Mouse (Mus musculus): ENCODE results near the gene Maml3. TPM values are rescaled to one million over a fixed set of nuclear protein-coding genes. Genes with fewer than 3 reads are reported as not detected.

Maml3 gene
- polyA plus RNA-seq, 1 experiment from 2014 or later: 8.0 TPM

DNA sequence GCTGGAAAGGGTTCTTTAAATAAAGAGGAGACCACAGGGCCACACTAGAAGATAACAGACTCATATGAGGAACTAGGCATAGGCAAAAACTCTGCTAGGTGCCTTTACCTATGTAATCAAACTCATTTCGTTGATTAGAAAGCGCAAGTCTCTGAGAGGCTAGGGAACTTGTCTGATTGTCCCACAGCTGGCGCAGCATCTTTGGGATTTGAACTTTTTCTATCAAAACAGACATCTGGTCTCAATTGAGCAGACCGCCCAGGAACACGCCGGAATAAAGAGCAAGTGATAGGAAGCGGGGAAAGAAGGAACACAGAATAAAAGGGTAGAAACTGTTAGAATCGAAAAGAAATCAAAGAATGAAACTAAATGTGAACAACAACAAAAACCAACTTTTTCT is 401.4 kb downstream of the Maml3 start:
- no peak for ATAC-seq (ENCODE audit: low FRiP score)
- H3K36me3 ChIP-seq (replicated peaks; ENCODE audit: control insufficient read depth, insufficient read depth): no peaks in the 10 kb centered on the region
- H3K4me3 ChIP-seq (replicated peaks; ENCODE audit: low read length): no peak overlapping the region
- H3K27me3 ChIP-seq (ENCODE audit: control insufficient read depth, insufficient read depth, low read length): no peaks in the 10 kb centered on the region
- WGBS: 90% methylated on average over 8 of the region's 8 CpGs
- no peak overlapping the region for H3K4me2 ChIP-seq (replicated peaks)
- H3K27ac ChIP-seq: peak overlapping the region; percentile 96
- no peak for DNase-seq (ENCODE audit: low spot score)
- H3K9me3 ChIP-seq (ENCODE audit: control insufficient read depth, low read length): no peaks in the 10 kb centered on the region
- no peak overlapping the region for H3K9ac ChIP-seq
- H3K4me1 ChIP-seq (replicated peaks; ENCODE audit: control insufficient read depth, insufficient read depth, low read length): peaks cover 40% of the 10 kb centered on the region

DNA sequence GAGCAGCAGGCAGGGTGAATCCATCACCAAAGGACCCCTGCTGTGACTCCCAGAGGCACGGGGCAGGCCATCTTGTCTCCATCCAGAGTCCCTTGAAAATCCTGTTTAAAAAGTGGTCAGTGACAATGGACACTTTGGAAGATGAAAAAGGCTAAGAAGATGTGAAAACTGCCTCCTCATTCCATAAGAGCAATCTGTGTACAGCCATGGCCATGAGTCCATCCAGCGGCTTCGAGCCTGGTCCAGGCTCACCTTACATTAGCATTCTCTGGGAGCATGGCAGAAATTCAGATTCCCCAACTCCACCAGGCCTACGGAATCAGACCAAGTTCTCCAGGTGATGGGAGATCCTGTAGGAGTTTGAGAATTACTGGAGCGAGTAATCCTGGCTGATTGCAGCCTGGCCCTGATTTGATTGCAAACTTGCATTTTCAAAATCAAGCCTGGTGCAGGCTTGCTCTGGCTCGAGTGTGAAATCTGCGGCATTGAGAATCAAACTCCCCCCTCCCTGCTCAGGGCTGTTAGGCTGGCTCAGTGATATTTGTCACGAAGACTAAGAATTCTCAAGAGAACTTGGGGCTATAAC is 402.1 kb downstream of the Maml3 start:
- 0 out of 2 replicates have a peak overlapping the region, but pooled peaks have one; percentile 51 for H3K9ac ChIP-seq
- H3K36me3 ChIP-seq (replicated peaks; ENCODE audit: control insufficient read depth, insufficient read depth): no peaks in the 10 kb centered on the region
- H3K4me2 ChIP-seq (replicated peaks): no peak overlapping the region
- peak overlapping the region; percentile 96 for H3K27ac ChIP-seq
- ATAC-seq (ENCODE audit: low FRiP score) (no peak), DNase-seq (ENCODE audit: low spot score) (no peak)
- WGBS: 54% methylated on average over 8 of the region's 8 CpGs
- H3K9me3 ChIP-seq (ENCODE audit: control insufficient read depth, low read length): no peaks in the 10 kb centered on the region
- no peaks in the 10 kb centered on the region for H3K27me3 ChIP-seq (ENCODE audit: control insufficient read depth, insufficient read depth, low read length)
- H3K4me3 ChIP-seq (replicated peaks; ENCODE audit: low read length): no peak overlapping the region
- H3K4me1 ChIP-seq (replicated peaks; ENCODE audit: control insufficient read depth, insufficient read depth, low read length): peaks cover 36% of the 10 kb centered on the region

DNA sequence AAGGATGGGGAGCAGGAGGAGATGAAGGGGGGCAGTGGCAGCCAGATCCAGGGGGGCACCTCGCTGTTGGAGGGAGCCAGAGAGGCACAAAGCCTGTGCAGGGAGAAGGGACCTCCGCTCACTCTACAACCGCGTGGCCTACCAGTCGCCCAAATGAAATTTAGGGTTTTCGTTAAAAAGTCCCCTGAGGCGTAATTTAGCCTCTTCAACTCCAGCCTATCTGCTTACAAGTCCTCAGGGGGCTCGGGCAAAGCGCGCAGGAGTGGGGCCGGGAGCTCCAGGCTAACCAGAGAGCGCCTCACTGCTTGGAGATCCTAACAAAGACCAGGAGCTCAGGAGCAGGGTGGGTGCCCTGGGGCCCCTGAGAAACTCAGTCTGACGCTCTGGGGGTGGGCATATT is 402.9 kb downstream of the Maml3 start:
- WGBS: 2% methylated on average over 13 of the region's 13 CpGs
- peak overlapping the region; percentile 55 for H3K4me2 ChIP-seq (replicated peaks)
- H3K27me3 ChIP-seq (ENCODE audit: control insufficient read depth, insufficient read depth, low read length): no peaks in the 10 kb centered on the region
- H3K4me1 ChIP-seq (replicated peaks; ENCODE audit: control insufficient read depth, insufficient read depth, low read length): peaks cover 36% of the 10 kb centered on the region
- peak overlapping the region; percentile 9 for H3K4me3 ChIP-seq (replicated peaks; ENCODE audit: low read length)
- H3K9me3 ChIP-seq (ENCODE audit: control insufficient read depth, low read length): no peaks in the 10 kb centered on the region
- H3K9ac ChIP-seq: peak overlapping the region; percentile 51
- peak; percentile 74 for ATAC-seq (ENCODE audit: low FRiP score)
- H3K27ac ChIP-seq: peak overlapping the region; percentile 96
- peak; percentile 51 for DNase-seq (ENCODE audit: low spot score)
- no peaks in the 10 kb centered on the region for H3K36me3 ChIP-seq (replicated peaks; ENCODE audit: control insufficient read depth, insufficient read depth)

DNA sequence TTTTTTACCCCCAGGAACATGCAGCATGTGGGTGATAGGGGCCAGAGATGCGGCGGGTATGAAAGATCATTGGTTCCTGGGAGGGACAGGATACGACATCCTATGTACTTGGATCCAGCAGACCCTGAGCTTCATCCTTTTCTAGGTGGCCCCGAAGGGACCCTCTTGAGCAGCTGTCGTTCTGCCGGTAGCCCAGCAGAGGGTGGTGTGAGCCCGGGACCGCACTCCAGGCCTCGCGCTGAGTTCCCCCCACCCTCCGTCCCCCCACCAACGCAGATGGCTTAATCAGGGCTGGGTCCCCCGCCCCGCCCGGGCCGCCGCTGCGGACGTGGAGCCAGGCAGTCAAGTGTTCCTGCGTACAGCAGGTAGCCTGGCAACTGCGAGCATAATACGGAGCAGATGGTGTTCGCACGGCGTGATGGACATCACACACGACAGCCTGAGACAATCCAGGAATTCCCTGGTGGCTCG is 403.6 kb downstream of the Maml3 start:
- Histone ChIP-seq H3K9me3 (ENCODE audit: control insufficient read depth, low read length) (no peaks in the 10 kb centered on the region), H3K9ac (peak overlapping the region; percentile 51), H3K4me2 (replicated peaks) (peak overlapping the region; percentile 55), H3K36me3 (replicated peaks; ENCODE audit: control insufficient read depth, insufficient read depth) (no peaks in the 10 kb centered on the region), H3K4me1 (replicated peaks; ENCODE audit: control insufficient read depth, insufficient read depth, low read length) (peaks cover 36% of the 10 kb centered on the region), H3K4me3 (replicated peaks; ENCODE audit: low read length) (peak overlapping the region; percentile 9), H3K27ac (peak overlapping the region; percentile 96), H3K27me3 (ENCODE audit: control insufficient read depth, insufficient read depth, low read length) (no peaks in the 10 kb centered on the region)
- ATAC-seq (ENCODE audit: low FRiP score) (peak; percentile 96), DNase-seq (ENCODE audit: low spot score) (peak; percentile 88)
- WGBS: under 1% methylated on average over 27 of the region's 27 CpGs

DNA sequence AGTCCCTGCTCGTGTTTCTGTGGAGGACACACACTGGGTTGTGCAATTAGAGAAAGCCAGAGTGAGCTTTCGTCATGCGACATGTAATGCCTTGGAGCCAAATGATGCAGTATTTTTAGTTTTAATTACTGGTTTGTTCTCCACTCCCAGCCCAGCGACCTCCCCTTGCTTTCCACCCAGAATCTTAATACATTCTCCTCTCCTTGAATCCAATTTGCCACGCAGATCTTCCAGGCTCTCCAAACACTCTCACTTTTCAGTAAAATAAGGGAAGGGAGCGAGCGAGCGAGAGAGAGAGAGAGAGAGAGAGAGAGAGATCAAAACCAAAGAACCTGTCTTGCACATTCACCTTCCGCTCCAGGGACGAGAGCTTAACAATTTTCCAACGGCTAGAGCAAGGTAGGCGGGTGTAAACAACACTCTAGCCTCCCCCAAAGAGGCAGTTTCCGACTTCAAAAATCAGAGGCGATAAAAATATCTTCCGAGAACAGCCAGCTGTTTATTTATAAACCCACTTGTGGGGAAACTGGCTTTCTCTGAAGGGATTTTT is 404.1 kb downstream of the Maml3 start:
- Histone ChIP-seq H3K4me1 (replicated peaks; ENCODE audit: control insufficient read depth, insufficient read depth, low read length) (peaks cover 36% of the 10 kb centered on the region), H3K36me3 (replicated peaks; ENCODE audit: control insufficient read depth, insufficient read depth) (no peaks in the 10 kb centered on the region), H3K9ac (peak overlapping the region; percentile 51), H3K4me2 (replicated peaks) (peak overlapping the region; percentile 55), H3K9me3 (ENCODE audit: control insufficient read depth, low read length) (no peaks in the 10 kb centered on the region), H3K27ac (peak overlapping the region; percentile 96), H3K27me3 (ENCODE audit: control insufficient read depth, insufficient read depth, low read length) (no peaks in the 10 kb centered on the region), H3K4me3 (replicated peaks; ENCODE audit: low read length) (peak overlapping the region; percentile 9)
- ATAC-seq (ENCODE audit: low FRiP score) (no peak), DNase-seq (ENCODE audit: low spot score) (peak; percentile 28)
- 28% methylated on average over 15 of the region's 15 CpGs for WGBS

DNA sequence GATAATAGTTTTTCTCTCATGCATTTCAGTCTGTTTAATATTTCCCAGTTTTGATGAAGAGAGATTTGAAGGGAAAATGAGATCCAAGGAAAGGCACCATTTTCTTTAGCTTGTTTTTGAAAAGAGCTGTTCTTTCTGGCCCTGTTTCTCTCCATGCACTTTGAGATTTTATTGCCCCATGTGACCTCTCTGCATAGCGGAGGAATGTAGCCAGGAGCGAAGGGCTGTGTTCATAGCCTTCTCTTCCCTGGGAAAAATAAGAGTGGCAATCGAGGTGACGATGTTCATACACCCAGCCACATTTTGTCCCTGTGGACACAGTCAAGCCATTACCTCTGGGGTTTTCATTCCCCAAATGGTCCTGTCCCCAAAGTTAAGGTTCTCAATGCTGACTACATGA is 404.8 kb downstream of the Maml3 start:
- no peak for ATAC-seq (ENCODE audit: low FRiP score)
- 61% methylated on average over 4 of the region's 4 CpGs for WGBS
- Histone ChIP-seq H3K4me1 (replicated peaks; ENCODE audit: control insufficient read depth, insufficient read depth, low read length) (peaks cover 36% of the 10 kb centered on the region), H3K9ac (peak overlapping the region; percentile 51; the same call in 1 of the 2 replicates), H3K4me2 (replicated peaks) (peak overlapping the region; percentile 55), H3K27me3 (ENCODE audit: control insufficient read depth, insufficient read depth, low read length) (no peaks in the 10 kb centered on the region), H3K4me3 (replicated peaks; ENCODE audit: low read length) (no peak overlapping the region), H3K27ac (peak overlapping the region; percentile 96), H3K9me3 (ENCODE audit: control insufficient read depth, low read length) (no peaks in the 10 kb centered on the region), H3K36me3 (replicated peaks; ENCODE audit: control insufficient read depth, insufficient read depth) (no peaks in the 10 kb centered on the region)
- DNase-seq (ENCODE audit: low spot score): no peak

DNA sequence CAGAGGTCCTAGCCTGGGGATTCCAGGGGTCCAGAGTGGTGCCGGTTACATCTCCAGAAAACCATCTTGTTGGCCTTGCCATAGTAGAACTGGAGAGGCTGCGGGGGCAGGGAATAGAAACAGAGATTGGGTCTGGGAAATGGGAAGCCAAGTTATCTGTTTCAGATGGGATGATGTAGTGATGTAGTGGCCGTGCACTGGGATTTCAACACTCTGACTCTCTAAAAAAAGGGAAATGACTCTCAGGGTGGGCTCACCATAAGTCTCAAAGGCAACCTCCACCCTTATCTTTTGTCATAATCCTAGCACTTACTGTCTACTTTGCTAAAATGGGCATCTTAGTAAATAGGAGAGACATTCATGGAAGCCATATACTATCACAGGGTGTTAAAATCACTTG is 406.9 kb downstream of the Maml3 start:
- Histone ChIP-seq H3K4me2 (replicated peaks) (no peak overlapping the region), H3K36me3 (replicated peaks; ENCODE audit: control insufficient read depth, insufficient read depth) (no peaks in the 10 kb centered on the region), H3K27me3 (ENCODE audit: control insufficient read depth, insufficient read depth, low read length) (no peaks in the 10 kb centered on the region), H3K9me3 (ENCODE audit: control insufficient read depth, low read length) (no peaks in the 10 kb centered on the region), H3K27ac (no peak overlapping the region), H3K9ac (no peak overlapping the region), H3K4me1 (replicated peaks; ENCODE audit: control insufficient read depth, insufficient read depth, low read length) (peaks cover 29% of the 10 kb centered on the region), H3K4me3 (replicated peaks; ENCODE audit: low read length) (no peak overlapping the region)
- DNase-seq (ENCODE audit: low spot score): no peak
- 93% methylated on average over 3 of the region's 3 CpGs for WGBS
- no peak for ATAC-seq (ENCODE audit: low FRiP score)

DNA sequence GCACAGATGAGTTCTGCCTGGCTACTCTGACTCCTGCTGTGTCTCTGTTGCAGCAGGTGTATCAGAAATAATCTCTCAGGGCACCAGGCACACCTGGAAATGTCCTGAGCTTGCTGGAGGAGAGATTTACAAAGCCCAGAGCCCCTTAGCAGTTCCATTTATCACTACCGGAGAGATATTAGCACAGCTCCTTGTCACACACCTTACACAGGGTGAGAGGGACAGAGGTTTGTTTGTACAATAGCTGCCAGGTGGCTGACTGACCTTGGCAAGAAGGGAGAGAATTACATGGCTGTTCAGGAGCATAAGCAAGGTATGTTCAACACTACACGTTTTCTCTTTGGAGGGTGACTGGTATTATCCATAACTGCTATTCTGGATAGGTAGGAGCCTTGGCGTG is 409.2 kb downstream of the Maml3 start:
- no peak overlapping the region for H3K27ac ChIP-seq
- no peak for DNase-seq (ENCODE audit: low spot score)
- ATAC-seq (ENCODE audit: low FRiP score): no peak
- no peak overlapping the region for H3K4me3 ChIP-seq (replicated peaks; ENCODE audit: low read length)
- no peak overlapping the region for H3K9ac ChIP-seq
- H3K4me1 ChIP-seq (replicated peaks; ENCODE audit: control insufficient read depth, insufficient read depth, low read length): peaks cover 11% of the 10 kb centered on the region
- no peaks in the 10 kb centered on the region for H3K9me3 ChIP-seq (ENCODE audit: control insufficient read depth, low read length)
- WGBS: 84% methylated on average over 3 of the region's 3 CpGs
- no peak overlapping the region for H3K4me2 ChIP-seq (replicated peaks)
- H3K36me3 ChIP-seq (replicated peaks; ENCODE audit: control insufficient read depth, insufficient read depth): 0 out of 2 replicates have a peak, but pooled peaks cover 3% of the 10 kb centered on the region
- no peaks in the 10 kb centered on the region for H3K27me3 ChIP-seq (ENCODE audit: control insufficient read depth, insufficient read depth, low read length)

DNA sequence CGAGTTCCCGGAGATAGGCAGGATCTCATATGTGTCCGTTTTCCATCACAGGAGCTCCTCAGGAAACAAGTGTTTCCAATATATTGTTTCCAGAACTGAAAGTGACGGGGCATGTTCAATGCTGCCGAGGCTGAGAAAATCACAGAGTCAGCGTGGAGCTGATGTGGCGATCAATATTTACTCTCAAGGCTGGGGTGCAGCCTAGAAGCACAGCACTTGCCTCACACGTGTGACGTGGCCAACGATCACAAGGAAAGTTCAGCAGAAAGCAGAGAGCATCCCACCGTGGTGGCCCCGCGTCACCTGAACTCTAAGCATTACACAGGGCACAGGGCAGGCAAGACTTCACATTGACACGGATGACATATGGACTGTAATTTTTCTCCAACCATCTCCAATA is 410.3 kb downstream of the Maml3 start:
- ATAC-seq (ENCODE audit: low FRiP score) (no peak), DNase-seq (ENCODE audit: low spot score) (no peak)
- Histone ChIP-seq H3K36me3 (replicated peaks; ENCODE audit: control insufficient read depth, insufficient read depth) (peaks cover 13% of the 10 kb centered on the region), H3K4me2 (replicated peaks) (no peak overlapping the region), H3K4me3 (replicated peaks; ENCODE audit: low read length) (no peak overlapping the region), H3K27me3 (ENCODE audit: control insufficient read depth, insufficient read depth, low read length) (no peaks in the 10 kb centered on the region), H3K9ac (no peak overlapping the region), H3K4me1 (replicated peaks; ENCODE audit: control insufficient read depth, insufficient read depth, low read length) (no peaks in the 10 kb centered on the region), H3K27ac (no peak overlapping the region), H3K9me3 (ENCODE audit: control insufficient read depth, low read length) (no peaks in the 10 kb centered on the region)
- WGBS: 90% methylated on average over 14 of the region's 14 CpGs
